Mouse (Mus musculus) T-cell, adult 66 days (primary cell): Measurements from ENCODE around the gene Dok4. TPM values are rescaled to one million over a fixed set of nuclear protein-coding genes. Genes with fewer than 3 reads are reported as not detected.

Experiments
- total RNA-seq, 2 experiments: library from RNA; stranded (reverse); gene quantifications; 3 replicates in 1 of 2; 4 replicates in 1 of 2; pipeline ENCODE4 v1.2.4; 2023

The Dok4 gene
- 1 to 10 TPM; 1.1 to 1.3 TPM for total RNA-seq

DNA sequence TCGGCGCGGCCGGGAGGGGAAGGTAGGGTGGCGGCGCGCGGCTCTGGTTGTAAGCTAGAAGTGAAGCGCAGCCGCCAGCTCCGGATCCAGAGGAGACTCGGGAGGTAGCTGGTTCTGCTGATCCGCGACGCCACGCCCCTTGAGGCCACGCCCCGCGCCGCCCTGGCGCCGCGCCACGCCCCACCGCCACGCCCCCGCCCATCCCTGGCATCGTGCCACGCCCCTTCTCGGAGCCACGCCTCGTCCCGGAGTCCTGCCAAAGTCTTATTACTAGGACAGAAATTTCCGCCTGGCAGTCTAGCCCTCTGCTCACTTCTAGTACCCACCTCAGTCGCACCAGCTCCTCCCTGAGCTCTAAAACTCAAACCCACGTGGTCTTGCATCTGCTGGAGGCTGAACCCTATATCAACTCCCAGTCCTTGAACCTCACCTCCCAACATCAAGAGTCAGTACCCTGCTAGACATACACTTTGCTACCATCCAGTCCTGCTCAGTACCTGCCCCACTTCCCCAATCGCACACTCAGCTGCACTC is at the start of gene Dok4:
Gene Dok4 (minus strand): TSS at position 134 of the 534 bp plus-strand sequence.

DNA sequence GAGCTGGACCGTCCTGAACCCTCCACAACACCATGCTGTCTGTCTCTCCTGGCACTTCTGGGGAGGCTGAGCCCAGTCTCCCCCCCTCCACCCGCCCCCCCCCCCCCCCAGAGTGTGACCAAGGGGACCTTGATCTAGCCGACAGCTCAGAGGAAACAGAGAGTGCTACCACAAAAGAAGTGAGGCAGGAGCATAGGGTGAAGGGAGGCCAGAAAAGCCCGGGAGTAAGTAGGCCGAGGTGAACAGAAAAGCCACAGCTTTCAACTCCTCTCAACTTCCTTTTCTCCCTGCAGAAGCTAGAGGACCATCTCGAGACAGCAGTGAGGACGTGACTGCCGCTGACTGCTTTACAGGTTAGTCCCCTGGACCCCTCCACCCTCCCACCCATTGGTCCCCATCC is 47.3 kb upstream of the Dok4 start, which contains the start of gene Adgrg5:
Gene Adgrg5 (plus strand): TSS at position 290 of the 400 bp plus-strand sequence.

DNA sequence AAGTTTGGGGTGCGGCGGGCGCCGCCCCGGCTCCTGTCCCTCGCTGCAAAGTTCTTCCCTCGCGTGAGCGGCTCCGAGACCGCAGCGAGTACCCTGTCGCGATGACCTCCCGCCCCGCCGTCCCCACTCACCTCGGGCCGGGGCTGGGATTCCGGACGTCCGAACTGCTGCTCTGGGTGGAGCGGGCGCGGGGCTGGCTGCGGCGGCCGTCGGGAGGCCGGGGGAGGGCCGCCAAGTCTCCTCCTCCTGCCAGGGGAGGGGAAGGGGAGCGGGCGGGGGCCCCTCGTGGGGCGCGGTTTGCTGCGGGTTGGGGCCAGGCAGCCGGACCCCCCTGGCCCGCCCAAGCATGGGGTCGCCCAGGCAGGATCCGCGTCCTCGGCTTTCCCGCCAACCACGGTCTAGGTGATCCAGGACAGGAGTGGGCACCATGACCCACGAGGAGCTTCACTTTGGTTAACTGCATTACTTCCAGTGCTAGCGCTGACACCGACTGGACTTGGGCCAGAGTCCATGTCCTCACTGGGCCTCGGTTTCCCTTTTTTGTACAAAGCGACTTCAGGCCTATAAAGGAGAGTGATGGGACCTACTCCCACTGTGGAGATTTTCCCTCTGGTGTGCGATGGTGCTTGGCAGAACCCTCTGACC is 41.8 kb upstream of the Dok4 start, which contains the start of gene Ccdc102a:
Gene Ccdc102a (minus strand): TSS at position 248 of the 645 bp plus-strand sequence.

DNA sequence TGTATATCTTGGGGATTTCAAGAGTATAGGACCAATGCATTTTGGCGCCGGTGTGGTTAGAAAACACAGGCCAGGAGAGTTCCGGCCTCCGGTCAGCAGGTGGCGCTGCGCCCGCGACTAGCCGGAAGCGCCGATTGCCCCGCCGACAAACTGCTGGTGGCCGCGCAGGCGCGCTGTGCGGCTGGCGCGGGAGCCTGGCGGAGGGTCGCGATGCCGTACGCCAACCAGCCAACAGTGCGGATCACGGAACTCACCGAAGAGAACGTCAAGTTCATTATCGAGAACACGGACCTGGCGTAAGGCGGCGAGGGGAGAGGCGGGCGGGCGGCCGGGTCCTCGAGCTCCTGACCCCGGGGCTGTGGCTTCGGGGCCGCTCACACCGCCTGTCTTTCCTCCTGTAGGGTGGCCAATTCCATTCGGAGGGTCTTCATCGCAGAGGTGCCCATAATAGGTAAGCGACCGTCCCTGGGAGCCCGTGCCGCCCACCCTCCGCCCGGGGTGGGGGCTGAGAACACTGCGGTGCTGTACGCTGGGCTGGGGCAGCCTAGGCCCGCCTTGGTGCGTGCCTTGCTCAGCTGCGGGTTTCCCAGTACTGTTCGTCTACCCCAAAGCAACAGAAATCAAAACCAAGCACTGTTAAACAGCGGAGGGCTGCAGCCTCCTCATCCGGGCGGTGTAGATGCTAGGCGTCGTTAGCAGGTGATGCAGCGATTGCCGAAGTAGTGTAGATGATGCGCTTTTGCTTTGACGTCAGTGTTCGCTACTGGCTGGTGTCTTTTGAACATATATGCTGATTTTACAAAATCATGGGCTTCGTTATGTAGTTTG is 18.6 kb downstream of the Dok4 start, which contains the start of gene Polr2c:
Gene Polr2c (plus strand): TSS at position 105 of the 828 bp plus-strand sequence.

DNA sequence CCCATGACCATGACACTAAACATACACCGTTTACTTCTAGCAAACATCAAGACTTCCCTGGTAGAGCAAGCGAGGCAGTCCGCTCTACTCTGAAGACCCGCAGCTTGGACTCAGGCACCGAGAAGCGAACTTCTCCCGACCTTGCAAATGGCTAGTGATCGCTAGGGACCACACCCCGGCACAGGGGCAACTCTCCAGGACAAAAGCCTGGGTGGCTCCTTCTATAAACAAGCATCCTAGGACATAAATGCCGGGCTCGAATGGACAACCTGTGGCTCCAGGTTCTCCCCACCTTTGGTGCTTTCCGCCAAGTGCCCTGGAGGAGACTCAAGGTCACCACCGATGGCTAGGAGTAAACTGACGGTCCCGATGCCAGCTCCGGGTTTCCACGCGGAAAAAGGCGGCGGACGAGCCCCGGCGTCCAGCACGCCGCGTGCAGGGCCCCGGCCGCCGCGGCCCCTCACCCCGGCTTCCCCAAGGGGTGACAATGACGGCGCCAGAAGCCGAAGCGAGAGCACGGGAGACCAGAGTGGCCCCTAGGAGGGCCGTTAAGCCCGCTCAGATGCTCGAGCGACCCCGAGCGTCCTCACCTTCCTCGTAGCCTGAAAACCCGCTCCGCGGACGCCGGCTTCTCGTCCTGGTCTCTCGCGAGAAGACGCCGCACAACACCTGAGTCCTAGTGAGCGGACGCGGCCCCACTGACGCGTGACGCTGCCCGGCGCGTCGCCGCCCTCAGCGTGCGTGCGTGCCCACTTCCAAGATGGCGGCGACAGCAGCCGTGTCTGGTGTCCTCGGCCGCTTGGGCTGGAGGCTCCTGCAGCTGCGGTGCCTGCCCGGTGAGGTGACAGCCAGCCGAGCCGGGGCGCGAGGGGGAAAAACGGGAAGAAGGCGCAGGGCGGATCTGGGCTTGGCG is 38.2 kb downstream of the Dok4 start, which contains the start of the genes Coq9 and Ciapin1:
Gene Coq9 (plus strand): TSS at position 660 of the 913 bp plus-strand sequence.
Gene Ciapin1 (minus strand): TSS at position 697 of the 913 bp plus-strand sequence.

Other genes with a start within 250 kb of the Dok4 start
- 100 to 1,000 TPM; 149 TPM for gene Arl2bp, start 209.7 kb downstream of the Dok4 start, total RNA-seq
- gene Pllp, start 180.1 kb downstream of the Dok4 start, total RNA-seq, result not detected
- not detected for gene Ccl22, start 130.7 kb downstream of the Dok4 start, total RNA-seq
- gene Cx3cl1, start 104.3 kb downstream of the Dok4 start, total RNA-seq, result under 1 TPM in 1 of 2 experiments, not detected in 1; 0.26 TPM
- gene Ccl17, start 65.9 kb downstream of the Dok4 start, total RNA-seq, result not detected
- 10 to 100 TPM; 28.2 to 45.3 TPM for gene Coq9, start 38.0 kb downstream of the Dok4 start, total RNA-seq
- gene Ciapin1, start 38.0 kb downstream of the Dok4 start, total RNA-seq, result 10 to 100 TPM; 67.1 to 71.6 TPM
- gene Polr2c, start 18.9 kb downstream of the Dok4 start, total RNA-seq, result 10 to 100 TPM; 68.0 to 85.1 TPM
- gene Ccdc102a, start 41.8 kb upstream of the Dok4 start, total RNA-seq, result 1 to 10 TPM; 6.8 to 9.9 TPM
- 10 to 100 TPM; 64.2 to 73.4 TPM for gene Adgrg5, start 47.4 kb upstream of the Dok4 start, total RNA-seq
- 1 to 10 TPM; 7.3 to 9.8 TPM for gene Adgrg1, start 98.4 kb upstream of the Dok4 start, total RNA-seq
- 1 to 10 TPM; 6.2 to 7.8 TPM for gene Adgrg3, start 141.4 kb upstream of the Dok4 start, total RNA-seq
- gene Drc7, start 178.8 kb upstream of the Dok4 start, total RNA-seq, result under 1 TPM in 1 of 2 experiments, not detected in 1; 0.96 TPM
- gene Katnb1, start 204.9 kb upstream of the Dok4 start, total RNA-seq, result 10 to 100 TPM; 18.9 to 20.9 TPM